Mouse (Mus musculus) right cerebral cortex, adult 18-20 months (tissue): ENCODE measurements around the gene Pex14.
"Not testable (repeated sequence)": the region's sequence is repeated elsewhere in the genome, so short reads cannot be mapped to it uniquely, and the experiment has no call there.

Source experiments
- DNase-seq: peaks from one replicate; pipeline ENCODE4 v3.0.0; 2022; ENCODE audit warnings: mixed read lengths

Gene Pex14

DNA sequence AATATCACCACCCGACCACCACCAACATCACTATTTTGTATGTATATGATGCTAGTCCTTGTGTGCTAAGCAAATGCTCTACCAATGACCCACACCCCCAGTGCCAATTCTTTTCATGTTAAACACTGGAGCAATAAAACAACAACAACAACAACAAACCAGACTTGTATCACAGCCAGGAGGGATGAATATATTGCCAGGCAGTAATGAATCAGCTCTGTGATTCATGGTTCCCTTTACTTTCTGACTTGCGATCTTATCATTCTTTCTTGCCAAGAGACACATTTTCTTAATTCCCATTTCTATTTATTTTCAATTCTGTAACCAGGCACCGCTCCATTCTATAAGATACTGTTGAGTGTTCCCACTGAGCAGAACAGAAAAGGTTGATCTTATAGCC lies 1.8 kb upstream of the Pex14 start:
- no peak for DNase-seq

DNA sequence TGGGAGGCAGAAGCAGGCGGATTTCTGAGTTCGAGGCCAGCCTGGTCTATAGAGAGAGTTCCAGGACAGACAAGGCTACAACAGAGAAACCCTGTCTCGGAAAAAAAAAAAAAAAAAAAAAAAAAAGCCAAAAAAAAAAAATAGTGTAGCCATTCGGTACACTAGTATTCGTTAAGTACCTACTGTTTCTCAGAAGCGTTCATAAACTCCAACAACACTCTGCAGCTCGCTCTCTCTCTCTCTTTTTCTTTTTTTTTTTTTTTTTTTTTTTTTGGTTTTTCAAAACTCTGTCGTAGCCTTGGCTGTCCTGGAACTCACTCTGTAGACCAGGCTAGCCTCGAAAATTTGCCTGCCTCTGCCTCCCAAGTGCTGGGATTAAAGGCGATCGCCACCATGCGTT lies 773 bp upstream of the Pex14 start:
- DNase-seq = not testable (repeated sequence)

DNA sequence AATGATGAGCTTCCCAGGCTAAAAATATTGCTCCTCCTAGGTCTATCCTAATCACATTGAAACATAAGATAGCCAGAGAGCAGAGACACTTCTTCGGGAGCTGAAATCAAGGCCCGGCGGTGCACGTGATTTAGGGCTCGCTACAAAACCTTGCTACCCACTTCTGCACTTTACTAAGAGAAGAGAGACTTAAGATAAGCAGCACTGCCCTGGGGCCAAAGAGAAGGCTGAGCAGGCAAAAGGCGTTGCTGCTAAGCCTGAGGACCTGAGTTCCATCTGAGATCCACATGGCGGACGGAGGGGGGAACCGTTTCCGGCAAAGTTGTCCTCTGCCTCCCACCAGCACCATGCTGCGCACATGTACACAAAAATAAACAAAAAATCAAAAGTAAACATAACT lies 1.1 kb downstream of the Pex14 start:
- no peak for DNase-seq

DNA sequence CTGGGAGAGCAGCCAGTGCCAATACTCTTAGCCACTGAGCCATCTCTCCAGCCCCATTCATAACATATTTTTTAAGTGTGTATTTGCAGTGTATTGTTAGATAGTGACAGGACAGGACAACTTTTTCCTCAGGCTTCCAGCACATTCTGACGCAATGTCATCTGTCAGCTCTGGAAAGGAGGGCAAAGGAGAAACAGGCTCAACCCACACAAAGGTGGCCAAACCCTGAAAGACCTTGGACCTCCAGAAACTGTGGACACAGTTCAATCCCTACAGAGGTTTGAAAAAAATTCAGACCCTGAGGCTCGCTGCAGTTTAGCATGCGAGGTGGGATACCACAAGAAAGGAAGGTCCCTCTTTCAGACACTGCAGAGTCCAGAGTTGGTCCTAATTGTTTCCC lies 1.7 kb downstream of the Pex14 start:
- DNase-seq = no peak

DNA sequence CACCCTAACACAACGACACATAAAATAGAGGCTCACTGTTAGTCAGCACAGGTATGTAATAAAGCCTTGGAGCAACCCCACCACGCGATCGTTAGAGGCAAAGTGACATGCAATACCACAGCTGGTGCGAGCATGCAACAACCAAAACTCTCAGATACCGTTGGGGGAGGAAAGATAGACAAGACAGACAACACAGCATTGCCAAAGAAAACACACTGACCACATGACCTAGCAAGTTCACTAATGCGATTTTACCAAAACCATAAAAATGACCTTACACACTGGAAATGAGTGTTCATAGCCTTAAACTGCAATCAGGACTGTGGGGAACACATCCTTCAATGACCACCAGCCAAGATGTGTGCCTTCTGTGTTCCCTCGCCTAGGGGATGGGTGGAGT lies 8.3 kb downstream of the Pex14 start:
- DNase-seq = no peak

DNA sequence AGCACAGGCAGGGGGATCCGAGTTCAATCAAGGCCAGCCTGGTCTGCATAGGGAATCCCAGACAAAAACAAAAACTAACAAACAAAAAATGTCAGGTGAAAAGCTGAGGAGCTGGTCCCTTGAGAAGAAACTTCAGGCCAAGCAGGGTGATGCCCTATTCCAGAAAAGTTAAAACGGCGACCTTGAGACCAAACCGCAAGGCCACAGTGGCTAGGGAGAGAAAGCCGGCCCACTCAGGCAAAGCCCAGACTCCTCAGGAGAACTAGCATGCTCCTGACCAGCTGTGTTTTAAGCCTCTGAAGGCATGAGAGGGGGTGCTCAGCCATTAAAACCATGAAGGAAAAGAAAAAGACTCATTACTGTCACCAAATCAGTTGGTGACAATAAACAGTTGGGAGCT lies 14.3 kb downstream of the Pex14 start:
- DNase-seq = no peak

DNA sequence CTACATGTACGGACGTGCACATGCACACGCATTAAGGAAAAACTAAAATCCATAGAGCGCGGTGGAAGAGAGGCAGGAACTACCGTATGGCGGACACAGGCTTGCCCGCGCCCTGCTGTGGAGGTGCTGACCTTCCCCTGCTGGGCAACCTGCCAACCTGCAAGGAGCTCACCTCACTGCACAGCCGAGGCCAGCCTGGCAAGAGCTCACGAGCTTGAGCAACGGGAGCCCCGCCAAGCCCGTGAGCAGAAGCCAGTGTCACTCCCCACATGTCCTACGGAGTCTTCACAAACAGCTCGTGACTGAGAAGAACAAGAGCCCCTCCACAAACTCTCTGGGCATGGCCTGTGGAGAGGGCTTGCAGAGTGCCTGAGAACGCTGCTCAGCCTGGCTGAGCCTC lies 18.1 kb downstream of the Pex14 start:
- no peak for DNase-seq

DNA sequence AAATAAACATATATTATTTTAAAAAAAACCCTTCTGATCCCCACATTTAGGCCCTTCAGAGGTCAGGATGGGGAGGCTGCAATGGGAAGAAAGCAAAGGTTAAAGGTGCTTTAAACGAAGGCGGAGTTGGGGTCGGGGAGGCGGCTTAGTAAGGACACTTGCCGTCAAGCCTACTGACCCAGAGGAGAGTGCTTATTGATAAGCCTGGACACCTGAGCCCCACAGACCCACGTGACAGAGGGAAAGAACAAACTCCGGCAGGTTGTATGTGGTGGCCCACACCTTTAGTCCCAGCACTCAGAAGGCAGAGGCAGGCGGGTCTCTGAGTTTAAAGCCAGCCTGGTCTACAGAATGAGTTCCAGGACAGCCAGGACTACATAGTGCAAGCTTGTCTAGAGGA lies 19.6 kb downstream of the Pex14 start:
- DNase-seq = no peak

DNA sequence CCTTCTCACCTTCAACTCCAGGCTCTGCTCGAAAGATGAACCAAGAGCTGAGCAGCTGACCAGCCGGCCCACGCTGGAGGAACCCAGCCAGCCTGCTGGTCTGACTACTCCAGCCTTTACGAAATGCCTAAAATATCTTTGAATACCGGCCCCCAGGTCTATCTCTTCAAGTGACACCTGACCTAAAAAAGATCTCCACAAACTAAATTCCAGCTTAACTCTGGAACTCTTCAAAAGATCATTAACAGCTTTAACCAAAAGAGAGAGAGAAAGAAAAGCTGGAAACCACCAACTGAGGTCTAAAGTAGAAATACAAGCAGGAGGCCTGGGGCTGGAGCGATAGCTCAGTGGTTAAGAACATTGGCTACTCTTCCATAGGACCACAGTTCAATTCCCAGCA lies 20.0 kb downstream of the Pex14 start:
- DNase-seq = no peak

DNA sequence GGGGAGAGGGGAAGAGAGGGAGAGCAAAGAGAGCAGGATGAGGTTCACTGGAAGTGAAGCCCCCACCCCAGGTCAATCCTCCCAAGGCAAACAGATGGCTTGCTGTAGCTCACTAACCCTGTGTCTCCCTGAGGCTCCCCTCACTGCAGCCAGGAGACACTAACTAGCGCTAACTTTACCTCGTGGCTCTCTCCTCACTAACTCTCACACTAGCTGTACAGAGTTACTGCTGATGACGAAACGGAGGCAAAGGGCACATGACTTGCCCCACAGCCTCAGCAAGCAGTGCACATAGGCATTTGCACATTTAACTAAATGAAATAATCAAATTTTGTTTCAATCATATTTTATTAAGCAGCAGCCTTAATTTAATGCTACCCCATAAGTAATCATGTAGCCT lies 21.4 kb downstream of the Pex14 start:
- DNase-seq = no peak

DNA sequence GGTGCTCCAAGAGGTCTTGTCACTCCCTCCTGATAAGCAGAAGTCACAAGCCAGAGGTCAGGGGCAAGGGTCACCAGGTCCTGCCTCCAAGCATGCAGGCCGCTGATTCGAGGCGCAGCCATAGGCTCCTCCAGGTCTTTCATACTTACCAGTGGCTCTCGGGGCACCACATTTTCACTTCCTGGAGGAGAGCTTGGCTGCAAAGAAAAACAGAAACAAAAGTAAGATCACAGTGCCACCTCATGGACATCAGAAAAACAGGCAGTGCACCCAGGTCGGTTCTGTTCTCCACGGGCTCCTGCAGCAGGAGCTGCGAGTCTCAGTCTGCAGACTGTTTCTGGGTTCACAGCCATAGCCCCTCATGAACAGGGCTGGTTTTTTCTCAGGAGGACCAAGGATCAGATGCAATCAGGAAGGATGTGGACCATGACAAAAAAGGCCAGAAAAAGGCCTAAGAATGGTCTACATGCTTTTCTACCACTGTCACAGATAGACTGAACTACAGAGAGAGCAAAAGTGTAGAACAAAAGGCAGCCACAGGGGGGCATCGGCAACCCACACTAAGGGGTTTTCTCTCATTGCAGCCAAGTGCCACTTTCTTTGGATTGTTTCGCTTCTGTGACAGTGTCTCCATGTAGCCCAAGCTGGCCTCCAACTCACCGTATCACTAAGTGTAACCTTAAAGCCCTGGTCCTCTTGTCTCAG lies 23.7 kb downstream of the Pex14 start:
- DNase-seq = peak; percentile 74

DNA sequence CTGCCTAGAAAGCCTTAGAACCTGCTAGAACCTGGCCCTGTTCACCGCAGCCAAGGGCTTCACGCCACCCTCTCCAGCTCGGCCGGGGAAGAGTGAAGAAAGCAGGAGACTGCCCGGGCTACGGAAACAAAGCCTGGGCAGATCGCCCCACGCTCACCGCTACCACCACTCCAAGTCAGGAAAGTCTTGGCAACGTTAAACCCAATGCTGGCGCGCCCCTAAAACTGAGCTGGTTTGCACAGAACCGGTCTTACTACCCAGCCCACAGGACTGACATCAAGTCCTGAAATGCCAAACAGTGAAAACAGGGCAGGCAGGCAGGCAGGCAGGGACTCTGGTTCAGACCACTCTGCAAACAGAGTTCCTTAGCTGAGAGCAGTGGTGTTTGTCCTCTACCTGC lies 24.6 kb downstream of the Pex14 start:
- DNase-seq = no peak

DNA sequence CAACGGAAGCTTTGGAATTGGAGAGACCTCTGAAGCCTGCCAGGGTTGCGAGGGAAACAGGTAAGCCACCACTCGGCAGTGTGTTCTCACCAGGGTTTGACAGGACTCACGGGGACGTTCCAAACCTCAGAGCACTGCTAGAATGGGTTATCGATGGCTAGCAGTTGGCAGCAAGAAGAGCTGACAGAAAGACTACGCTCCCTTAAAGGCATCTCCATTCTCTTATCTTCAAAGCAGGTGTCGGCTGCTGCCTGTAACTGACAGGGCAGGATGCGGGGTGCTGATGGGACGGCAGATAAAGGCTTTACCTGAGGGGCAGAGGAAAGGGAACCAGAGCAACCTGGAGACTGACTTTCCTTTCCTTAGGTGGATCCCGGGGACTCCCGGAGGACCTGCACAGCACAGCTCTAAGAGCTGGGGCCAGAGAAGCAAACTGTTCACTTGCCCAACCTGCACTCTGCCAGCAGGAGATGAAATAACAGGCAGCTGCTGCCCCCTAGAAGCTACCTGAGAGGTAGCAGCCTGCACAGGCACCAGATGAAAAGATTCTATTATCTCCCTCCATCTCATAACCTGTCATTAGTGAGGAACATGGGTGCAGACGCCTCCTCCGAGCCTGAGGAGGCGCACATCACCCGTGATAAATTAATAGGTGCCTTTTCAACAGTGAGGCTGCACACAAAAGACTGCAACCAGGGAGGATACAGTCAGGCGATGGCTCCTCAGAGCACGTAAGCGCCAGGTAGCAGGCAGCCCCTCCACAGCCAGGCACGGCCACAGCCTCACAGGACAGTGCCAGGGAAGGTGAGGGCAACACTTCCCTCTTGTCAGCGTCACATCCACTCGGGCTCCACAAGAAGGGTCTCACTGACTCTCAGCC lies 32.8 kb downstream of the Pex14 start:
- DNase-seq = peak; percentile 32

DNA sequence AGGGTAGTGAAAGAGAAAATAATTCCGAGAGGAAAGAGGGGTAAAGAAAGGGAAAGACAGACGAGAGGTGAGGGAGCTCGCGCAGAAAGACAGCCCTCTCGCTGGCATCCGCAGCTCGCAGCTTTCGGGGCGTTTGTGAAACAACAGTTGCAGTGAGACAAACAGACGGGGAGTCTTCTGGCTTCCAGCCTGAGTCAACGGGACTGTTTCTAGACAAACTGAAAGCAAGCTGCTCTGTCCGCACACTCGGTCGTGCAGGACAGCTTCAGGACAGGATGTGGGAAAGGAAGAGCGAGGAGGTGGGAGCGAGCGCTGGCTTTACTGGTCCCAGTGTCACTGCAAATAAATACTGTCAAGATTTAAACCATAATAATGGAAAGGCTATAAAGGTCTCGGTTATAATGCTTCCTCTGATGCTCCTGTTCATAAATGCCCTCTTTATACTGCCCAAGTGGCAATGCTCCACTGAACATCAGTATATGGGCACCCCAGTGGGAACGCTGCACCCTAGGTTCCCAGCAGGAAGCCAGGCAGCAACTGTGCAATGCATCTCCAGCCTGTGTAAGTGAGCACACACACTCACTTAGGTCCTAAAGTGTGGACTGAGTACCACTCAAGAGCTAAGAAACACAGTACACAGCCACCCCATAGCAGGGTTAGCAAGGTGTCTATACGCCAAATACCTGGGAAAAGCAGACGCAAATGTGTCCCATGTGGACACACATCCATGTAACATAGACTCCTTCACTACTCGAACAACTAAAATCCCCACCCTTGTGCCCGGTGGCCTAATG lies 35.4 kb downstream of the Pex14 start:
- no peak for DNase-seq

DNA sequence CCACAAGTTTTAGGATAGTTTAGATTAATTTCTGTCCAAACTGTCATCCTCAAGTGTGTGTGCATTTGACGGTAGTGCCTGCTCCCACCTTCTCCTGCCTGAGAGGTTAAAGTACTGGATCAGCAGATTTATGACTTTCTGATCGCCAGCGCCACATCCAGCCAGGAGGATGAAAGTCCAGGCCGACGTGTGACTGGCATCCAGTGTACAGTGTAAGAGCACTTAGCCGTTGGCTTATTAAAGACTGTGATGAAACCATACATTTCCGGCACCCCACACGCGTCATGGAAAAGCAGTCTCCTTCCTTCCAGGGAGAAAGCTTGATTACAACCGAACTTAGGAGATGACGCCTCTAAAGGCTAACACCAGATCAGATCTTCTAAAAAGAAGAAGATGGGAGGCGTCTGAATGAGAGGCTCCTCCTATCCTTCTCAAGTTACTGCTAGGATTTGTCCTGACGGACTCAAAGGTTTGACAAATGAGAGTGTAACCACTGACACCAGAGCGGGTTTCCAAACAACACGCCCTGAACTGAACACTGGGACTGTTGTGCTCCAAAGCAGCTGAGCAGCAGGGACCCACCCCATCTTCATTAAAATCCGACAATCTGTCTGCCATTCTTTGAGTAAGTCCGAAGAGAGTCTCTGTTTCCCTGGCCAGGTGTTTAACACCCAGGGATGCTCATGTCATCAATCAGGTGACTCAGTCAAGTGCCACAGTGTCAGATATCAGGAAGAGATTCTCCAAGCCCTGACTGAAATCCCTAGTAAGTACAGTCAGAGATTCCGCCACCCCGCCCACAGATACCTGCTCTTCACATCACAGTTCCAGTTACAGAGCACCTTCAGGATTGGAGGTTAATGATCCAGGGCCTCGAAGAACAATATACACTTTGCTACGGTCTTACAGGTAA lies 37.0 kb downstream of the Pex14 start:
- DNase-seq = no peak

DNA sequence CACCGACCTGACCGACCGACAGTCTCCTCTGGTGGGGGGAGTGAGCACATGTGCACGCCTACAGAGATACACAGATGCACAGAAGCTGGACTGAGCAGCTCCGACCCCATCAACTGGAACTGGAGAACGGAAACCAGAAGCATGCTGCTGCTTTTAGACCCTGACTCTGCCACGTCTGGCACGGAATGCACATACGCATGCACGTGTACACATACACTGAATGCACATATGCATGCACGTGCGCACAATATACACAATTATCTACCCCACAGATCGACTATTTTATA lies 38.3 kb downstream of the Pex14 start:
- no peak for DNase-seq

DNA sequence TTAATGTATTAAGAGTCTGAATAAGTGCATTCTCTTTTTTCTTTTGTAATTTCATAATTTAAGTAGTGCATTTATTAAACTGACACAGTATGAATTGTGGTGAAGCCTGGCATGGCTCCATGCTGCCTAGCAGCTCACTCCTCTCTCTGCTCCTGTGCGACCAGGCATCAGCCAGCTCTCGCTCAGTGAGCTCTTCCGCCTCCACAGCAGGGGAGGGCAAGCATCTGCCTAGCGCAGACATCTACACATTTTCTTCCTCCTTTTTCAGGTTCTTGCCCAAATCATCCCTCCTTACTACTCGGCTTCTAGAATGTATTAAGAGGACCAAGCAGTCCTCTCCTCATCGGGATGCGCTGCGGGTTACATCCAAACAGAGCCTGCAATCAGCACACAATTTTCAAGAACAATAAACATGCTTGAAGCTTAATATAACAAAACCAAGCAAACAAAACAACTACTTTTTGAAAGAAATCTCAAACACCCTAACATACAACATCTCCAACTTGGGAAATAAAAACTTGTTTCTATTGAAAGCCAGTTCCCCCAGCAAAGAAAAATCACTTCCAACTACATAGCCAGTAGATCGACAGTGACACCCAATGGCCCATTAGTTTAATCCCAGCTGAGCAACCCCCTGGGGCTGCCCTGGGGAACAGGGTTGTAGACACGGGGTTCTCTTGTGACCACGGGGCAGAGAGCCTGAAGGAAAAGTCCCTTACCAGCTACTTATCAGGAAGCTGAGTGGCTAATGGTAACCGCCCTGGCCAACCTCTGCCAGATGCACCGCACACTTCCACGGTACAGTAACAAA lies 38.9 kb downstream of the Pex14 start:
- peak; percentile 37 for DNase-seq

DNA sequence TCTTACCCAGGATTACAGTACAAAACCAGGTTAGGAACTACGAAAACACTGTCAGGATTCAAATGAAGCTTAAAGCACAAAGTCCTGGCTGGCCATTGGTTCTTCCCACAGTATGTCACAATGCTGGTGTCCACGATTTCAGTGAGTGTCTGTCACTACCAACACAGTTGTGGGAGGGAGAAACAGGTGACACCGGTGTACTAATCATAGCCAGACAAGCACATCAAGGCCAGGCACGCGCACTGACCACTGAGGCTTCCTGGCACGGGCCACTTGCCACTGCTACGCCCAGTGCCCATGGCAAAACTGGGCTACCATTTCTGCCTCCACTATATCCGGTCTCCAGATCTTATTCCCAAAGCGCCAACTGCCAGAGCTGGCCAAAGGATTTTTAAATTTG lies 40.0 kb downstream of the Pex14 start:
- DNase-seq = no peak

DNA sequence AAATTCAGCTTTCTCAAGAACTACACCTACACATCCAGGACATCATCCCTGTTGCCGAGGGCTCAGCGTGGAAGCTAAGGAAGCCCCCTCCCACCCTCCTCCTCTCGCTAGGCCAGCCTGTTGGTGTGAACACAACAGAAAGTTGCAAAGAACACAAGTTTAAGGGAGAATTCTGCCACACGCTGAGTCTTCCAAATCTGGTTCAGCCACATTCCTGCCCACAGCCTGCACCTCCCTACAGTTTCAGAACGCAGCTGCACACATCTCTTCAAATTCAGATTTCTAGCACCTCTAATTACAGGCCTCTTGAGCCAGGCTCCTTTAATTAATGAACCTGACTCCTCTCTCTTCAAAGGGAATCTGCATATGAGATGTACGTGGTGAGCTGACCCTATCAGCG lies 41.4 kb downstream of the Pex14 start:
- DNase-seq = no peak

DNA sequence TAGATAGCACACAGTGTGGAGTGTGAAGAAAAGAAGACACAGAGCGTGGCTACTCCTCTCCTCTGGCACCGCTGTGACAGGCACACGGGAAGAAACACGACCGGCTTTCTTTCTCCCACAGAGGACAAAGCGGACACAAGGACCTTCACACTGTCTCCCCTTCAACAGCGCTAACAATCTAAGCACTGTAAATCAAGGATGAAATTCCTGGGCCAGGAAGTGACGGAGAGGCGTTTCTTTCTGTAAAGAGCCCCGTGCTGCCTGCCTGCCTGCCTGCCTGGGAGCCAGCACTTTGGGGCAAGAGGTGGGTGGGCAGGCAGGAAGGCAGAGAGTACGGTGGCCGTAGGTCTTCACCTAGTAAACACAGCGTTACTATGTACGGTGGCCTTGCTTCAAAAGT lies 42.2 kb downstream of the Pex14 start:
- DNase-seq = no peak

DNA sequence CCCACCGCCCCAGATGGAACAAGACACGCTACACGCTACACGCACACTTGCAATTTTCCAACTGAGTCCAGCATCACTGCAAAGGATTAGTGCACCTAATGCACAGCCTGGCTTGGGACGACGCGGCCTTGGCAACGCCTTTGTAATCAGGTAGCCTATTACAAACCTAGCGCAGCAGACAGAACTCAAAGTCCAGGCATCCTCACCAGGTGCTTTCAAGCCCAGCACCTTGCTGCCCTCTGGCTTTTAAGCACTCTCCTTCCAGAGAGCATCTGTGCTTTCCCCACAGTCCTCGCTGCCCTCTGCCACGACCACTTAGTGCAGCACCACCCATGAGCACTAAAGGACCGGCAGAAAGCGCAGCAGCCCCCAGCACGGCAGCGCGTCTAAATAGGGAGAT lies 42.7 kb downstream of the Pex14 start:
- no peak for DNase-seq

DNA sequence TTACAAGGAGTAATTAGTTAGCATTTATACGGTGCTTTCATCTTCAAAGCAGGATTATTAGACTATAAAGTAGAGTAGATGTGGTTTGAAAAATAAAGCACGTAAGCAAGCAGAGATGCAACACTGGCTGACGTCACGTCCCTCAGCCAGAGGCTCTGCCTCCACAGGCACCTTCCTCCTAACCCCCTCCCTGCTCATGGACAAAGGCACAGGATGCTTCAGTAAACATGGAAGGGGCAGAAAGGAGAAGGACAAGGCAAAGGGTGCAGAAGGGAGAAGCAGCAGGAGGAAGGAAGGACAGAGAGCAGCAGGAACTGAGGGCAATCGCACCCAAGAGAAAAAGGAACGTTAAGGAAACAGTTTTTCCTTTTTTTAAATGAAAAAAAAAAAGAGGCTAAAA lies 43.8 kb downstream of the Pex14 start:
- no peak for DNase-seq
